Comparison of ENCODE assay signal across 10 mouse cellular contexts in the genomic region with DNA sequence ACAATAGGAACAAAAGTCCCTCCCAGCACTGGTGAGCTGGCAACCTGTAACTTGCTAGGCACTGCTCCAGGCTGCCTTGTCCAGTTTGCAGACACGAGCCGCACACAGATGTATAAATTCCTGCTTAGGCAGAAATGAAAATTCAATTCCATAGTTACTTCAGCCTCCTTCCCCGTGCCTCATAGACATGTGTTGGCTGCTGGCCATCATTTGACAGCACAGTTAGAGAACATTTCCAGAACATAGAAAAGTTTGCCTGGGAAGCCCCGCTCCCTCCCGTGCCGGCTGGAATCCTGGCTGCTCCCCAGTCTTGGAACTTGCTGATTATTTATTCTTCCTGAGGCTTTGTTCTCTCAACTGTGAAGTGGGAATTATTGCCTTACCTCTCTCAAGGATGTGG.
A peak's percentile ranks its signal among the peaks of the same experiment; 100 is the strongest.
DNase-seq lines count a peak whose midpoint lies in the region; ATAC-seq lines count a peak whose summit lies in the region.
"Had no signal": no experiment of that assay in that cellular context is flagged by ENCODE, and none has a peak within 500 bp of the region (broad histone marks: within the 10 kb centered on the region; RNA-seq: fewer than 3 reads in every experiment).

No protein-coding gene starts in this region.

- no peaks in the 10 kb centered on the region for H3K27me3 ChIP-seq in embryonic facial prominence, embryonic 12.5 days
- H3K27me3 ChIP-seq in embryonic facial prominence, embryonic 10.5 days (replicated peaks; ENCODE audit: low read depth, poor library complexity, severe bottlenecking), result no peaks in the 10 kb centered on the region
- H3K27me3 ChIP-seq: CH12.LX; megakaryocyte, embryonic 14.5 days had no signal

- 33% methylated on average over 6 of the region's 6 CpGs for WGBS in embryonic facial prominence, embryonic 12.5 days
- 64% methylated on average over 6 of the region's 6 CpGs for WGBS in embryonic facial prominence, embryonic 10.5 days

- no peak overlapping the region for H3K4me3 ChIP-seq in embryonic facial prominence, embryonic 12.5 days
- H3K4me3 ChIP-seq in embryonic facial prominence, embryonic 10.5 days, result no peak overlapping the region
- H3K4me3 ChIP-seq: megakaryocyte, embryonic 14.5 days had no signal

- no peak overlapping the region for H3K9ac ChIP-seq in embryonic facial prominence, embryonic 12.5 days

- peaks cover 6% of the 10 kb centered on the region; the same call in 1 of the 2 replicates for H3K4me1 ChIP-seq in embryonic facial prominence, embryonic 12.5 days
- H3K4me1 ChIP-seq in embryonic facial prominence, embryonic 10.5 days, result peaks cover 13% of the 10 kb centered on the region

- no peaks in the 10 kb centered on the region for H3K9me3 ChIP-seq in embryonic facial prominence, embryonic 12.5 days
- H3K9me3 ChIP-seq in embryonic facial prominence, embryonic 10.5 days, result no peaks in the 10 kb centered on the region
- H3K9me3 ChIP-seq: megakaryocyte, embryonic 14.5 days had no signal

- peak; percentile 60; the same call in 1 of the 2 replicates for ATAC-seq in embryonic facial prominence, embryonic 12.5 days (ENCODE audit: insufficient number of reproducible peaks, insufficient read depth, low FRiP score, low TSS enrichment)

- peak overlapping the region; percentile 63; the same call in 1 of the 2 replicates for H3K27ac ChIP-seq in embryonic facial prominence, embryonic 12.5 days
- no peak overlapping the region for H3K27ac ChIP-seq in embryonic facial prominence, embryonic 10.5 days (replicated peaks)

- no peak for DNase-seq in embryonic facial prominence, embryonic 10.5 days (ENCODE audit: low spot score)
- DNase-seq in adrenal gland, adult 2 months, result peak; percentile 24
- DNase-seq in gastrocnemius, postnatal 4 days (ENCODE audit: low spot score in 2 of 2), result peak; percentile 43 to 75
- peak; percentile 43 for DNase-seq in kidney, adult 18-20 months
- DNase-seq in lung, adult 18-20 months, result peak; percentile 35 to 57
- DNase-seq in right cerebral cortex, postnatal 36 days (ENCODE audit: low spot score in 2 of 2), result peak; percentile 24 to 37
- DNase-seq in thymus, postnatal 25 days, result no peak

- H3K4me2 ChIP-seq in embryonic facial prominence, embryonic 12.5 days (replicated peaks), result no peak overlapping the region

- H3K36me3 ChIP-seq in embryonic facial prominence, embryonic 12.5 days, result no peaks in the 10 kb centered on the region
- no peaks in the 10 kb centered on the region for H3K36me3 ChIP-seq in embryonic facial prominence, embryonic 10.5 days (replicated peaks)

Comparison
In these comparisons a context has a peak if more than half of its experiments do, and no peak if none do; other contexts are left out.
1. DNase-seq: peak in adrenal gland, adult 2 months (single experiment), gastrocnemius, postnatal 4 days (2 of 2), kidney, adult 18-20 months (single experiment), lung, adult 18-20 months (2 of 2) and right cerebral cortex, postnatal 36 days (2 of 2); none in embryonic facial prominence, embryonic 10.5 days (single experiment) and thymus, postnatal 25 days (single experiment).